Mouse (Mus musculus) embryonic fibroblast, embryonic 13.5 days (primary cell): ENCODE data around the gene Kansl1l.

ENCODE experiments used
- CTCF ChIP-seq: IDR thresholded peaks from 2 replicates; pipeline ENCODE4 v1.5.1; 2011; ENCODE audit warnings: mild to moderate bottlenecking, control low read depth, low read length, moderate library complexity, borderline replicate concordance; ENCODE audit not compliant: insufficient read depth
- POLR2A ChIP-seq: IDR thresholded peaks from 2 replicates; pipeline ENCODE4 v1.6.1; 2011; ENCODE audit warnings: low read depth, mild to moderate bottlenecking, control low read depth, low read length, moderate library complexity

DNA sequence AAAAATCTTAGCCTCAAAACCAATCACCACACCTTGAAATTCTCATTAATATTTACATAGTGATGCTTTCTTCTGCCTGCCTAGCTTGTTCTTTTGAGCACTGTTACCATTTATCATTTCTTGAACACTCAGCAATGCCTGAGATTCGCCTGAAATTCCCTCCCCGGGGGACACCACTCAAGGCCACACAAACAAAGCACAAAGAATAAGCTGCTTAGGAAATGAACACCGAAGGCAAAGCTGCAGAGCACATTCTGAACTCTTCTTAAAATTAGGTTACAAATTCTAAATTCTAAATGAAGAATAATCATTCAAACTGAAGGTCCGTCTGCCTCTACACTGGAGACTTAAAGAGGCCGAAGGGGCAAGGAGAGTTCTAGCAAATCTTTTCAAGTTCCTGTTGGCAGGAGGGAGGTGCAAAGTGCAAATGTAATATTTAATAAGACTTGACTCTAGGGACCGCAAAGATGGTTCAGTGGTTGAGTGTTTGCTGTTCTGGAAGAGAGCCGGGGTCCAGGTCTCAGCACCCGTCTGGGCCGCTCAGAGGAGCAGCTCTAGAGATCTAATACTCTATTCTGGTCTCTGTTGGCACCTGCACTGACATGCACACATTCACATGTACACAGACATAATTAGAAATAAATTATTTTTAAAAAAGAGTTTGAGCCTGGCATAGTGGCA, 12.2 kb upstream of the Kansl1l start:
- TF ChIP-seq CTCF: no peak
- no peak for TF ChIP-seq POLR2A
